Mouse (Mus musculus): ENCODE data around the gene Catsperd. TPM values are rescaled to one million over a fixed set of nuclear protein-coding genes. Genes with fewer than 3 reads are reported as not detected.

The Catsperd gene
- total RNA-seq, 2 experiments from 2014 or later: 0.22 TPM; not detected in 1

GRCm38 (mm10) chr17:56703038-56703437 is 75.1 kb downstream of the Catsperd start:
- intact Hi-C loops (cut with DNase I): no loop called here

GRCm38 (mm10) chr17:56706515-56706914 is 78.6 kb downstream of the Catsperd start:
- intact Hi-C loops (cut with DNase I): no loop called here
- DNase-seq: no peak

More at GRCm38 (mm10) chr17:56703038-56703437, 75.1 kb downstream of the Catsperd start:
- DNase-seq: no peak

GRCm38 (mm10) chr17:56708692-56709091 is 80.7 kb downstream of the Catsperd start:
- intact Hi-C loops (cut with DNase I): no loop called here
- DNase-seq: no peak

GRCm38 (mm10) chr17:56709708-56710107 is 81.8 kb downstream of the Catsperd start:
- intact Hi-C loops (cut with DNase I): no loop called here
- DNase-seq: no peak

Other genes with a start within 250 kb of the Catsperd start
- 10 to 100 TPM; 87.3 to 92.3 TPM for gene Ptprs, start 151.7 kb upstream of the Catsperd start, total RNA-seq (2021)
- gene Znrf4, start 115.7 kb upstream of the Catsperd start, total RNA-seq (2021): not detected
- under 1 TPM in 1 of 2 experiments, not detected in 1; 0.60 TPM for gene Gm20219, start 73.8 kb upstream of the Catsperd start, total RNA-seq (2021)
- gene Safb2, start 43.6 kb upstream of the Catsperd start, total RNA-seq (2021): 10 to 100 TPM; 55.7 to 56.8 TPM
- gene Safb, start 43.3 kb upstream of the Catsperd start, total RNA-seq (2021): 10 to 100 TPM; 96.8 to 97.6 TPM
- gene 2410015M20Rik, start 18.4 kb upstream of the Catsperd start, total RNA-seq (2021): 100 to 1,000 TPM; 338 to 370 TPM
- gene Rpl36, start 14.7 kb upstream of the Catsperd start, total RNA-seq (2021): 100 to 1,000 TPM; 862 to 893 TPM
- 10 to 100 TPM; 93.9 to 99.2 TPM for gene Lonp1, start 1.3 kb upstream of the Catsperd start, total RNA-seq (2021)
- gene Ranbp3, start 45.2 kb downstream of the Catsperd start, total RNA-seq (2021): 10 to 100 TPM; 48.1 to 52.9 TPM
- gene Ndufa11, start 89.6 kb downstream of the Catsperd start, total RNA-seq (2021): 100 to 1,000 TPM; 794 to 859 TPM
- gene Vmac, start 89.9 kb downstream of the Catsperd start, total RNA-seq (2021): 1 to 10 TPM; 5.4 to 9.8 TPM
- 10 to 100 TPM; 19.0 to 21.0 TPM for gene Nrtn, start 129.4 kb downstream of the Catsperd start, total RNA-seq (2021)
- 10 to 100 TPM; 21.0 to 23.0 TPM for gene Dus3l, start 136.6 kb downstream of the Catsperd start, total RNA-seq (2021)
- under 1 TPM; 0.27 to 0.43 TPM for gene Prr22, start 142.1 kb downstream of the Catsperd start, total RNA-seq (2021)
- gene Rfx2, start 202.9 kb downstream of the Catsperd start, total RNA-seq (2021): 10 to 100 TPM in 1 of 2 experiments, 1 to 10 TPM in 1; 6.5 to 10.5 TPM
- not detected for gene Acsbg2, start 246.3 kb downstream of the Catsperd start, total RNA-seq (2021)
- under 1 TPM; 0.10 to 0.12 TPM for gene 1700061G19Rik, start 247.3 kb downstream of the Catsperd start, total RNA-seq (2021)

Measured in heart, postnatal 10 days (tissue).